Mouse (Mus musculus) layer of hippocampus, postnatal 10 days (tissue): ENCODE data around the gene Edem1. TPM values are rescaled to one million over a fixed set of nuclear protein-coding genes. Genes with fewer than 3 reads are reported as not detected.

Experiments
- DNase-seq, 2 experiments: peaks; one replicate each; pipeline ENCODE4 v3.0.0; 2021; ENCODE audit warnings: low spot score in 2 of 2
- total RNA-seq, 2 experiments: library from RNA; stranded (reverse); gene quantifications; 2 replicates each; pipeline ENCODE4 v1.2.3; 2021

The Edem1 gene
- total RNA-seq, 2 experiments from 2014 or later = 24.1 to 32.9 TPM

DNA sequence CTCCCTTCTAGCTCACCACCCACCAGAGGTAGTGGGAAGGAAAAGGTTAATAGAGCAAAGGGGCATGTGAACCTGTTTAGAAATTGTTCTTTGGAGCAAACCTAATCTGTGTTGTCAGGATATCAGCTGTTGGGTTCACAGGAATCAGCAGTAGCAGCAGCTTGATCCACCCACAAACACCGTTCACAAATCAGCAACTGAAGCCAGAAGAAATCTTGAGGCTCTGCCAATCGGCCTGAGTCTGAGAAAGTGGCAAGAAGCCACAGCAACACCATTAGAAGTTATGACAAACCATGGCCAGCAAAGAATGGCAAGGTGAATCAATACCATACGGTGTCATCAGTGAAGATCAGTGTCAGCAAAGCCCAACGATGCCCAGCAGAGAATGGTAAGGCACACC lies 42.8 kb downstream of the Edem1 start:
- no peak for DNase-seq

- no peak for DNase-seq
Observed at GRCm38 (mm10) chr6:108875344-108875743, 46.9 kb downstream of the Edem1 start.

DNA sequence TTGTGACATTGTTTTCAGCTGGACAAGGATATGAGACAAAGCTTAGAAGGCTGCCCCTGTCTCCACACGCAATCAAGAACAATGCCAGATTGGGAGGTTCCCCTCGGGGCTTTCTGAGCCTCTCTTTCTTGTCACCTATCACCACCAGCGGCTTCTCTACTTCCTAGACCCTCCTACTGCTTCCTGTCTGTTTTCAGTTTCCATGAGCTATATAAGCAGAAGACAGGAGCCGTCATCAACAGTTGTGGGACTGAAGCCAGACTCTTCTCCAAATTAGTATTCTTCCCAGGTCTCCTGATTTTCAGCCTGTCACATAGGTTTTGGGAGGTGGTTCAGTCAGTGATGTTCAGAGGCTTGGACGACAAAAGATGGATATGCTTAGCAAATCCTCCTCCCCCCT lies 47.6 kb downstream of the Edem1 start:
- peak in 1 of 2 experiments; percentile 17 for DNase-seq

DNA sequence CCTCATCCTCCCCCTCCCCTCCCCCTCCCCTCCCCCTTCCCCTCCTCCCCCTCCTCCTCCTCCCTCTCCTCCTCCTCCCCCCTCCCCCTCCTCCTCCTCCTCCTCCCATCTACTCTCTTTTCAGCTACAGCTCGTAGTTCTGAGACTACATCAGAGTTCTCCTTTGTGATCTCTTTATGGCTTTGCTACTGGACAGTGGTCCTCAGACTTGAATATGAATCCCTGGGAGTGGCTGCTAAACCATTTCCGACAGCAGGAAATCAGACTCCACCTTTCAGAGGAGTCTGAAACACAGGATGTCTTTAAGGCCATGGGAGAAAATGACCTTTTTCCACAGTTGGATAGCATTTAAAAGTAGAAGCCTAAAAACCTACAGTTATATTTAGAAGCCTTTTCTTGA lies 48.0 kb downstream of the Edem1 start:
- no peak for DNase-seq

DNA sequence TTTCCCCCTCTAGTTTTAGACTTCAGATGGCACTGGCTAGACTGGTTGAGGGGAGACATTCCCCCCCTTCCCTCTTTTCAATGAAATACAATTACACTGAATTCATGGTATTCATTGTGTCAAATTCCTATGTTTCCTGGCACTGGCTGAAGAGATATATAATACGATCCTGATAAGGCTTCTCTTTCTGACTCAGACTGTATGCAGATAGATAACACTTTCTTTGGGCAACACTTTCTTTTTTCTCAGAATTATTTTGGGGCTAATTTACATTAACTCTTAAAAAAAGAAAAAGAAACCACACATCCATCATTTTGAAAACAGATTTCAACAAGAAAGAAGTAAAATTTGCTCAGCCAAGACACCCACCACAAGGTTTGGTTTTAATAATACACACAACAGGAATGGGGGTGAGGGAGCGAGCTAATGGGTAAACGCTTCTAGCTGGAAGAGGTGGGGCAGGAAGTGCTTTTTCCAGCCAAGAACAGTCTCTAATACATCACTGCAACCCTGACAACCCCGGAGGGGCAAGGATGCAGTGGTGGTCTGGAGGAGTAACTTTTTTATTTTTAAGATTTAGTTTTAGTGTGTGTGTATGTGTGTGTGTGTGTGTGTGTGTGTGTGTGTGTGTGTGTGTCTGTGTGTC lies 52.0 kb downstream of the Edem1 start:
- no peak for DNase-seq

- DNase-seq = no peak
Observed at GRCm38 (mm10) chr6:108881074-108881473, 52.6 kb downstream of the Edem1 start.

DNA sequence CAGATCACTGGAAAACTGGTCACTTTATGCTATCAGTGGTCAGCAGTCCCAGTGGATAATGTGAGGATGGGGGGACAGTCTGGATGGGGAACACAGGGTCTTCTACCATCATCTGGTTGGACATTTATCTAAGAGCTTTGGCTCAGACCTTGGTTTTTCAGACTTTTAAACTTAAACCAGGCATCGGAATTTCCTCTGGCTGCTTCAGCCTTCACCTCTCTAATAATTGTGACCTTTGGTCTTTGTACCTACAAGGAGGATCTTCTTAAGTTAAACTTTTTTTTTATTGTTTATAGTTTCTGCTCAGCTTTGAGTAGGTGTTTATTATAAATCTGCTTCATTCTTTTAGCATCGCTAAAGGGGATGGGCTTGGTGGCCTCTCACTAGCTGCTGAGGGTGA lies 55.4 kb downstream of the Edem1 start:
- no peak for DNase-seq

DNA sequence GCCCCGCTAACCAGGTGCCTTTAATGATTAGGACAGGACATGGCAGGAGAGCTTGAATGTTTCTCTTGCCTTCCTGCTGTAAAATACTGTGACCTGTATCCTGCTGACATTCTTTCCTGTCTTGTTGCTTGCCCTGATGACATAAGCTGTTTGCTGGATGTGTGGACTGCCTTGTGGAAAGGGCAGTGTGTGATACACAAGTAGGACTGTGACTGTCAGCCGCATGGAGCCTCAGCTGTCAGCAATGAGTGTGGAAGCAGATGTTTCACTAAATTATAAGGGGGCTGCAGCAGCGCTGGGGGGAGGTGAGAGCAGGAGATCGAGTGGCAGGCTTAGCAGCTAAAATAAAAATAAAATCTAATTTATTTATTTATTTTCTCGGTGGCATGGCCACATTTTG lies 56.2 kb downstream of the Edem1 start:
- no peak for DNase-seq

GRCm38 (mm10) chr6:108886346-108886745 lies 57.9 kb downstream of the Edem1 start:
- no peak for DNase-seq

- no peak for DNase-seq
Observed at GRCm38 (mm10) chr6:108892589-108892988, 64.1 kb downstream of the Edem1 start.

DNA sequence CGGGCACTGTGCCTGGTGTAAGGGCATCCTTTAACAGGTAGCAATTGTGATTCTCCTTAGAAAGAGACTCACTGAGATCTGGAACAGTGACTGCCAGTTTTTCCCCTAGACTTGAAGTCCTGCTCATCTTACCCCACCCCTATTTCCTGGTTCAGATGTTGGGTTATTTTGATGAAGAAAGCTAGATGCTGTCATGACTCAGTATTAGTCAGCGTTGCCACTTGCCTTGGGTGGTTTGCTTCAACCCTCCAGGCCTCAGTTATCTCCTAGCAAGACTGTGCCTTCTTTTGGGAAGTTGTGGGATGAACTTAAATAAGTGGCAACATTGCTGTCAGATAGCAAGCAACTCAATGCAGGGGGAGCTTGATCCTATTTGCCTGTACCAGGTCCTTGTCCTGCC lies 66.7 kb downstream of the Edem1 start:
- DNase-seq = no peak

GRCm38 (mm10) chr6:108895976-108896375 lies 67.5 kb downstream of the Edem1 start:
- DNase-seq = no peak

DNA sequence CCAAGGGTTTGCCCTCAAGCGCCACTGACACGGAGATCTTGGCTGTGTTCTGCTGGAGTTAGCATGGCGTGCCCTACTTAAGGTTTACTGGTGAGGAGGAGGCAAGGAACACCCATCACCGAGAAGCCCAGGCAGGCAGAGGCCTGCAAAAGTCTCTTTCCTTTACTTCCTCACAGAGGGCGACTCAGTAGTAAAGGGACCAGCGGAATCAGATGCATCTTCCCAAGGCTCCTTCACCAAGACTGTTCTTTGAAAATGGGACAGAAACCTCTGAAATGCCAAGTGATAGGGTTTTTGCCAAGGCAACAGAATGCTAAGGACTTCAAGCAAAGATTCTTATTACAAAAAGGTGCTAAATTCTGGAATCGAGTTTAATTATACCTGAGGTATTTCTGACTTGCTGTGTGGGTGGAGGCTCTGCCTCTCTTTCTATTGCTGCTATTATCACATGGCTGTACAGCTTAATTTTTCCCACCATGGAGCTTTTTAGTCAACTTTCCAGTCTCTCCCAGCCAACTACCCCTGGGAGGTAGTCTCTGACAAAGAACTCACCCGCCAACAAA lies 68.2 kb downstream of the Edem1 start:
- no peak for DNase-seq

DNA sequence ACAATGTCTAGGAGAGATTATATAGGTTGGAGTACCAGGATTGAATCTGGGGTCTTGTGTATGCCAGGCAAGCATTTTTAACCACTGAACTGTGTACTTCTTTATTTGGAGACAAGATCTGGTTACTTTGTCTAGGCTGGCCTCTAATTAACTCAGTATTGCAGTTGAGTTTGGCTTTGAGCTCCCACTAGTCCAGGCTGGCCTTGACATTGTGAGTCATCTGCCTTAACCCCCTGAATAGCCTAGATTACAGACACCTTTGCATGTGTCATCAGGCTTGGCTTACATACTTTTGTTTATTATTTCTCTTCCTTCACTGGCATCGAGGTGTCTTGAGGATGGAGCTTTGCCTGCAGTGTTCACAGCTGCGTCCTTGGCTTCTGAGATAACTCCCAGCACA lies 70.8 kb downstream of the Edem1 start:
- no peak for DNase-seq

DNA sequence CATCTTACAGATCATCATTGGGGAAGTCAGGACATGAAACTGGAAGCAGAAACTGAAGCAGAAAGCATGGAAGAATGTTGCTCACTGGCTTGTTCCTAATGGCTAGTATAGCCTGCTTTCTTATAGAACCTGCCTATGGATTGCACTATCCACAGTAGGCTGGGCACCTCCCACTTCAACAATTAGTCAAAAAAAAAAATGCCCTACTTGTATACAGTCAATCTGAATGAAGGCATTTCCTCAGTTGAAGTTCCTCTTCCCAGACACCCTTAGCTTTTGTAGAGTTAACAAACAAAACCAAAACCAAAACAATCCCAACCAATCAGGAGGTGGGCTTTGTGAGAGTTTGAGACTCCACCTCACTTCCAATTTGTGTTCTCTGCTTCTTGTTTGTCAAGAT lies 73.7 kb downstream of the Edem1 start:
- no peak for DNase-seq

- no peak for DNase-seq
Observed at GRCm38 (mm10) chr6:108903280-108903679, 74.8 kb downstream of the Edem1 start.

DNA sequence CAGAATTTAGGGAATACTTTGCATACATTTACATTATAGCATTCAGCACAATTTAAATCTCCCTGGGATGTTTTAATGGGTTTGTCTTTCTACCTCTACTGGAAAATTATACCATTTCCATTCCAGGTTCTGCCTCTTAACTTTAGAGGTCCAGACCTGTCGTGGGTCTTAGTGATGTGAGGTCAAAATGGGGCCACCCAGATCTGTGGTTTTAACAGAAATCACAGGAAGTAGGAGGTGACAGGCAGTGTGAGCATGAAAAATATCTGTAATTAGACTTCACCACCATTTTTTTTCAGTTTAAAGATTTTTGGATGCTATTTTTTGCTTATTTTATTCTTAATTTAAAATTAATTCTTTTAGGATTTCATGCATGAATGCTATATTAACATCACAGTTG lies 78.1 kb downstream of the Edem1 start:
- no peak for DNase-seq

Other genes starting within 250 kb of the Edem1 start
- 10 to 100 TPM; 36.9 to 49.7 TPM for gene Bhlhe40, start 168.0 kb upstream of the Edem1 start, total RNA-seq
- 100 to 1,000 TPM; 142 to 165 TPM for gene Arl8b, start 45.5 kb upstream of the Edem1 start, total RNA-seq